Mouse (Mus musculus) myocyte (in vitro differentiated cells): ENCODE data around the gene Asap3. TPM values are rescaled to one million over a fixed set of nuclear protein-coding genes. Genes with fewer than 3 reads are reported as not detected.

Experiments used
- polyA plus RNA-seq: library from polyadenylated mRNA; unstranded; fragments of >200 nt; fragmentation: generic; extraction: Trizol; gene quantifications from one replicate; pipeline ENCODE4 v1.2.1, GENCODE M21; 2012; ENCODE audit warnings: missing spikeins

The Asap3 gene
- polyA plus RNA-seq, 1 experiment: 3.9 TPM

Other genes starting within 250 kb of the Asap3 start
- gene Gale, start 242.6 kb upstream of the Asap3 start, polyA plus RNA-seq: 51.3 TPM
- 60.9 TPM for gene Lypla2, start 233.7 kb upstream of the Asap3 start, polyA plus RNA-seq
- gene Pithd1, start 219.1 kb upstream of the Asap3 start, polyA plus RNA-seq: 35.2 TPM
- 17.2 TPM for gene Eloa, start 184.6 kb upstream of the Asap3 start, polyA plus RNA-seq
- gene Rpl11, start 152.9 kb upstream of the Asap3 start, polyA plus RNA-seq: 1,551 TPM
- gene Id3, start 62.9 kb upstream of the Asap3 start, polyA plus RNA-seq: 15.2 TPM
- gene E2f2, start 34.0 kb upstream of the Asap3 start, polyA plus RNA-seq: 56.3 TPM
- gene Tcea3, start 41.4 kb downstream of the Asap3 start, polyA plus RNA-seq: 5.5 TPM
- gene Zfp46, start 78.3 kb downstream of the Asap3 start, polyA plus RNA-seq: 9.4 TPM
- 25.1 TPM for gene Hnrnpr, start 104.6 kb downstream of the Asap3 start, polyA plus RNA-seq
- 0.11 TPM for gene Htr1d, start 217.2 kb downstream of the Asap3 start, polyA plus RNA-seq